In genomic region chr11:5028228-5028627, GRCm38 (mm10) we compare ENCODE assay signal across 24 mouse cellular contexts. TPM values are rescaled to one million over a fixed set of nuclear protein-coding genes. Genes with fewer than 3 reads are reported as not detected.
DNase-seq lines count a peak whose midpoint lies in the region; ATAC-seq and TF ChIP-seq lines count a peak whose summit lies in the region.
"Had no signal": no experiment of that assay in that cellular context is flagged by ENCODE, and none has a peak within 500 bp of the region (broad histone marks: within the 10 kb centered on the region; RNA-seq: fewer than 3 reads in every experiment).

No protein-coding gene starts in this region.

- DNase-seq in layer of hippocampus, adult 18-20 months (ENCODE audit: low spot score in 2 of 2), result peak; percentile 68 to 89
- no peak for DNase-seq in layer of hippocampus, postnatal 25 days (ENCODE audit: extremely low spot score in 1 of 2, low spot score in 1 of 2)
- peak; percentile 55 to 85 for DNase-seq in layer of hippocampus, adult 2 months (ENCODE audit: low spot score in 2 of 2)
- DNase-seq in layer of hippocampus, postnatal 36 days, result peak; percentile 60
- peak; percentile 64 for DNase-seq in right cerebral cortex, postnatal 25 days
- DNase-seq in cerebellum, postnatal 14 days, result no peak
- DNase-seq: B cell, adult 2 months; cerebellum, adult 8-10 months; gastrocnemius, postnatal 14 days; heart, adult 2 months; heart, postnatal 4 days; liver, embryonic 13.5 days; lung, embryonic 14.5 days had no signal

- H3K4me3 ChIP-seq in layer of hippocampus, adult 2 months, result no peak overlapping the region
- H3K4me3 ChIP-seq: embryonic facial prominence, embryonic 13.5 days; forebrain, embryonic 15.5 days; heart, adult 2 months; heart, embryonic 15.5 days; kidney, embryonic 15.5 days; limb, embryonic 13.5 days; liver, embryonic 13.5 days; neural tube, embryonic 12.5 days had no signal

- H3K27ac ChIP-seq in layer of hippocampus, adult 2 months, result peak overlapping the region; percentile 87
- H3K27ac ChIP-seq: embryonic facial prominence, embryonic 13.5 days; forebrain, embryonic 15.5 days; heart, adult 2 months; heart, embryonic 15.5 days; kidney, embryonic 15.5 days; limb, embryonic 13.5 days; liver, embryonic 13.5 days; macrophage; neural tube, embryonic 12.5 days had no signal

- ATAC-seq in megakaryocyte, adult 5-6 weeks (ENCODE audit: poor library complexity, severe bottlenecking), result no peak
- ATAC-seq: forebrain, embryonic 15.5 days; hindbrain, embryonic 16.5 days; intestine, postnatal 0 days had no signal

- TF ChIP-seq CTCF in layer of hippocampus, adult 2 months (conservative IDR thresholded peaks at IDR 0.05), result no peak

RNA-seq across cellular contexts. Expression of gene Rasl10a, which starts 29.7 kb away (rescaled TPM):
- 100 to 1,000 TPM in 1 of 2 experiments, 10 to 100 TPM in 1; 88.1 to 109 TPM for total RNA-seq in layer of hippocampus, adult 18-20 months (2021)
- 10 to 100 TPM; 76.8 to 94.0 TPM for total RNA-seq in layer of hippocampus, postnatal 25 days (2021)
- total RNA-seq in layer of hippocampus, adult 2 months (2021), result 10 to 100 TPM; 87.7 to 95.3 TPM
- total RNA-seq in layer of hippocampus, postnatal 36 days (2021), result 100 to 1,000 TPM in 1 of 2 experiments, 10 to 100 TPM in 1; 88.6 to 112 TPM
- total RNA-seq in megakaryocyte, adult 5-6 weeks (2015), result not detected in 2 replicates
- total RNA-seq in megakaryocyte, adult 5-6 weeks (2017), result not detected in 2 replicates
- total RNA-seq: monocyte, adult 5-6 weeks had no signal

RNA-seq across cellular contexts. Expression of gene Gas2l1, which starts 36.9 kb away (rescaled TPM):
- 100 to 1,000 TPM in 1 of 2 experiments, 10 to 100 TPM in 1; 96.6 to 106 TPM for total RNA-seq in layer of hippocampus, adult 18-20 months (2021)
- total RNA-seq in layer of hippocampus, postnatal 25 days (2021), result 10 to 100 TPM; 92.4 to 95.2 TPM
- 10 to 100 TPM; 93.6 to 97.7 TPM for total RNA-seq in layer of hippocampus, adult 2 months (2021)
- total RNA-seq in layer of hippocampus, postnatal 36 days (2021), result 100 to 1,000 TPM in 1 of 2 experiments, 10 to 100 TPM in 1; 95.7 to 104 TPM
- 1.5 and 2.4 TPM in 2 replicates for total RNA-seq in megakaryocyte, adult 5-6 weeks (2015)
- 0.89 and 1.1 TPM in 2 replicates for total RNA-seq in megakaryocyte, adult 5-6 weeks (2017)

RNA-seq across cellular contexts. Expression of gene Ap1b1, which starts 41.6 kb away (rescaled TPM):
- total RNA-seq in layer of hippocampus, adult 18-20 months (2021), result 100 to 1,000 TPM; 155 TPM
- 100 to 1,000 TPM; 134 to 146 TPM for total RNA-seq in layer of hippocampus, postnatal 25 days (2021)
- total RNA-seq in layer of hippocampus, adult 2 months (2021), result 100 to 1,000 TPM; 144 to 147 TPM
- total RNA-seq in layer of hippocampus, postnatal 36 days (2021), result 100 to 1,000 TPM; 142 to 146 TPM
- 38.8 and 39.4 TPM in 2 replicates for total RNA-seq in megakaryocyte, adult 5-6 weeks (2015)
- total RNA-seq in megakaryocyte, adult 5-6 weeks (2017), result 37.0 and 38.3 TPM in 2 replicates

Comparison
In these comparisons a context has a peak if more than half of its experiments do, and no peak if none do; other contexts are left out.
1. DNase-seq: peak in layer of hippocampus, adult 18-20 months (2 of 2), layer of hippocampus, adult 2 months (2 of 2), layer of hippocampus, postnatal 36 days (2 of 2) and right cerebral cortex, postnatal 25 days (single experiment); none in layer of hippocampus, postnatal 25 days (0 of 2) and cerebellum, postnatal 14 days (0 of 2).
2. RNA of gene Rasl10a, which starts 29.7 kb away (total RNA-seq): 88.6 to 112 TPM in layer of hippocampus, postnatal 36 days, 88.1 to 109 TPM in layer of hippocampus, adult 18-20 months, 87.7 to 95.3 TPM in layer of hippocampus, adult 2 months and 76.8 to 94.0 TPM in layer of hippocampus, postnatal 25 days; not detected in megakaryocyte, adult 5-6 weeks; every median in the first group is over 10 times any median in the second.
3. RNA of gene Gas2l1, which starts 36.9 kb away (total RNA-seq): 96.6 to 106 TPM in layer of hippocampus, adult 18-20 months, 95.7 to 104 TPM in layer of hippocampus, postnatal 36 days, 93.6 to 97.7 TPM in layer of hippocampus, adult 2 months and 92.4 to 95.2 TPM in layer of hippocampus, postnatal 25 days; 0.89 to 2.4 TPM in megakaryocyte, adult 5-6 weeks; every median in the first group is over 10 times any median in the second.